Mouse (Mus musculus) ES-E14 (cell line): ENCODE results near the gene Tmem184b. TPM values are rescaled to one million over a fixed set of nuclear protein-coding genes. Genes with fewer than 3 reads are reported as not detected.

Source experiments
- DNase-seq: peaks from one replicate; pipeline ENCODE4 v3.0.0-alpha.2; 2013; ENCODE audit warnings: low read depth, low spot score
- H3K27ac ChIP-seq: 2 replicates; pipeline ENCODE4 v1.5.1; 2012; ENCODE audit warnings: low read depth, mild to moderate bottlenecking, low read length, moderate library complexity, mixed read lengths; ENCODE audit not compliant: poor library complexity, insufficient read depth, severe bottlenecking
- H3K36me3 ChIP-seq: 2 replicates; pipeline ENCODE4 v1.6.1; 2012; ENCODE audit warnings: mild to moderate bottlenecking, low read length, moderate library complexity, mixed read lengths; ENCODE audit not compliant: control insufficient read depth, poor library complexity, insufficient read depth, severe bottlenecking
- H3K4me1 ChIP-seq, 2 experiments: fragments of 150-350 bp in 1 of 2; sonication (generic) in 1 of 2; 2 replicates each; pipeline ENCODE4 v1.6.1; 2012; ENCODE audit warnings: low read length in 2 of 2, mild to moderate bottlenecking in 1 of 2, mixed read lengths in 1 of 2; ENCODE audit not compliant: control insufficient read depth in 2 of 2, insufficient read depth in 2 of 2, poor library complexity in 1 of 2
- H3K4me3 ChIP-seq, 2 experiments: fragments of 150-350 bp in 1 of 2; sonication (generic) in 1 of 2; 2 replicates each; pipeline ENCODE4 v1.5.1; 2012; ENCODE audit warnings: low read length in 2 of 2, low read depth in 1 of 2, mild to moderate bottlenecking in 1 of 2, mixed read lengths in 1 of 2; ENCODE audit not compliant: insufficient read depth in 1 of 2, poor library complexity in 1 of 2, severe bottlenecking in 1 of 2
- H3K9ac ChIP-seq: 2 replicates; pipeline ENCODE4 v1.6.1; 2012; ENCODE audit warnings: low read depth, mild to moderate bottlenecking, low read length, mixed read lengths; ENCODE audit not compliant: poor library complexity, insufficient read depth, severe bottlenecking
- H3K9me3 ChIP-seq: fragments of 150-350 bp; sonication (generic); 2 replicates; pipeline ENCODE4 v1.6.1; 2012; ENCODE audit warnings: low read depth, mild to moderate bottlenecking, low read length; ENCODE audit not compliant: control insufficient read depth, insufficient read depth
- CHD2 ChIP-seq: IDR thresholded peaks from 2 replicates; pipeline ENCODE4 v1.6.1; 2014; ENCODE audit warnings: mild to moderate bottlenecking, low read depth, low read length, inconsistent platforms
- HCFC1 ChIP-seq: IDR thresholded peaks from 2 replicates; pipeline ENCODE4 v1.6.1; 2012; ENCODE audit warnings: low read length, inconsistent platforms, borderline replicate concordance; ENCODE audit not compliant: insufficient read depth
- MAFK ChIP-seq: IDR thresholded peaks from 2 replicates; pipeline ENCODE4 v1.6.1; 2014; ENCODE audit warnings: mild to moderate bottlenecking, low read depth, low read length, inconsistent platforms; ENCODE audit not compliant: insufficient read depth
- ZC3H11A ChIP-seq: IDR thresholded peaks from 2 replicates; pipeline ENCODE4 v1.6.1; 2012; ENCODE audit warnings: low read depth, mild to moderate bottlenecking, inconsistent platforms, low read length, borderline replicate concordance
- ZNF384 ChIP-seq: IDR thresholded peaks from 2 replicates; pipeline ENCODE4 v1.6.1; 2012; ENCODE audit warnings: low read depth, low read length, inconsistent platforms
- in situ Hi-C, 2 experiments: fragments of 600-800 bp; cut with MboI; formaldehyde crosslinking; loops; one replicate each; pipeline ENCODE4 v1.15.1; 2025; ENCODE audit warnings: low sequenced_read_pairs in 2 of 2, inconsistent platforms in 1 of 2; ENCODE audit not compliant: unreplicated experiment in 2 of 2
- total RNA-seq: library from RNA; depleted of rRNA; stranded (reverse); fragments of 300-350 nt; gene quantifications from 2 replicates; pipeline ENCODE4 v1.2.3, GENCODE M21; 2012

Gene Tmem184b
- total RNA-seq, 1 experiment: 40.6 TPM

DNA sequence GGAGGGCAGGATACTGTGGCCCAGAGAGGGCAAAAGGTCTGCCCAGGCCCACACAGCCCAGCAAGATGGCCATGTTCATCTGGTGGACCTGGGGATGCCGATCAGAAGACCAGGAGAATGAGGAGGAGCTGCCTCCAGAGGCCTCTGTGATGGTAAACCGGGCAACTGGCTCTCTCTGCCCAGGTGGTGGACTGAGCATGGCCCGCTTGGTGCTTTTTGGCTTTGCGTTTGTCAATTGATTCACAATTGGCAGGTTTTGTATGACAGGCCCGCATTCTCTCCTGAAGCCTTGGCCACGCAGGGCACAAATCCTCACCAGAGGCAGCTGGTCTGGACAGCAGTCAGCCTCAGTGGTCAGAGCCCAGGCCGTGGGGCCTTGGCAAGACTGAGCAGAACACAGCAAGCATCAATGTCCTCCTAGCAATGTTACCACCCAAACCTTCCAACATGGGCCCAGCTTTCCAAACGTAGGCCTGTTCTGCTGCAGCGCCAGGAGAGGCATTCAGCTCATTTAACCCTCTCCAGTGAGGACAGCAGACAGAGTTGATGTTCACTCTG, 39.7 kb upstream of the Tmem184b start:
- TF ChIP-seq HCFC1 (no peak), ZC3H11A (no peak), CHD2 (no peak)
- Histone ChIP-seq H3K27ac (no peak overlapping the region), H3K4me3 (no peak overlapping the region), H3K9ac (no peak overlapping the region), H3K4me1 (peaks cover 6 to 36% of the 10 kb centered on the region in 2 experiments), H3K36me3 (peaks cover under 1% of the 10 kb centered on the region; the same call in 1 of the 2 replicates), H3K9me3 (no peaks in the 10 kb centered on the region)
- in situ Hi-C loops: no loop called here
- DNase-seq: no peak

GRCm38 (mm10) chr15:79442257-79442611, 38.9 kb upstream of the Tmem184b start:
- Histone ChIP-seq H3K4me1 (peaks cover 11 to 42% of the 10 kb centered on the region in 2 experiments), H3K36me3 (peaks cover 6% of the 10 kb centered on the region; the same call in 1 of the 2 replicates), H3K9ac (peak overlapping the region; percentile 87), H3K9me3 (no peaks in the 10 kb centered on the region), H3K27ac (no peak overlapping the region), H3K4me3 (peak overlapping the region; percentile 82 to 94)
- in situ Hi-C loops: no loop called here
- no peak for DNase-seq
- TF ChIP-seq CHD2 (no peak), ZC3H11A (no peak), MAFK (no peak), HCFC1 (no peak), ZNF384 (no peak)

GRCm38 (mm10) chr15:79441331-79442256, 38.2 kb upstream of the Tmem184b start:
- no peak for TF ChIP-seq ZC3H11A
- no peak for TF ChIP-seq ZNF384
- TF ChIP-seq CHD2: no peak
- TF ChIP-seq HCFC1: no peak
- TF ChIP-seq MAFK: no peak
- Histone ChIP-seq H3K4me3 (peak overlapping the region; percentile 82 to 94), H3K27ac (peak overlapping the region; percentile 59), H3K4me1 (peaks cover 16 to 39% of the 10 kb centered on the region in 2 experiments), H3K9me3 (no peaks in the 10 kb centered on the region), H3K9ac (peak overlapping the region; percentile 87), H3K36me3 (peaks cover 6% of the 10 kb centered on the region; the same call in 1 of the 2 replicates)
- in situ Hi-C loops: no loop called here
- no peak for DNase-seq

DNA sequence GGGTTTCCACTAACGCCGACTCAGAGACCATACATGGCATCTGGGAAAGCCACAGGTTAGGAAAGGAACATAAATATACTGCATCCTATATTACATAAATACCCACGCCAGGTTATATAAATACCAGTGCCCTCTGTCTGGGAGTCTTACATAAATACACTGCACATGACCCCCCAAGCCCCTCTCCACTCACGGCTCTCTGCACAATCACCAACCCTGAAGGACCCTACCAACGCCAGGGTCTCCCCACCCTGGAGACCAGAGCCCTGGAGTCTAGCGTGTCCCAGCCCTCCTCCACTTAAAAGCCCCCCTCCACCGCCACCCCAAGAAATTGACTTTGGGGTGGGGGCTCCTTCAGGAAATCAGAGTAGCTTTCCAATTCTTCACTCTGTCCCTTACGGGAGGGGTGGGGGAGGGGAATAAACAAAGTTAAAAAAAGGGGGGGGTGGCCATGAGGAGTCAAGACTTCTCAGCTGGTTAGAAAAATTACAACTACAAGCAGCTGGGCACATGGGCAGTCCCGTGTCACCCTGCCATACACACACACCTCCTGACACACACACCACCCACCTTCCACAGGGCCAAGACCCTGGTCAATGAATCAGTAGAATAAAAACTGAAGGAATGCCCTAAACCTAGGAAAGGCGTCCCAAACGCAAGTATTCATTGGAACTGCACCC, 37.4 kb upstream of the Tmem184b start:
- Histone ChIP-seq H3K4me1 (peaks cover 19 to 46% of the 10 kb centered on the region in 2 experiments), H3K9ac (peak overlapping the region; percentile 87; the same call in 1 of the 2 replicates), H3K36me3 (peaks cover 6% of the 10 kb centered on the region; the same call in 1 of the 2 replicates), H3K27ac (no peak overlapping the region; the same call in 1 of the 2 replicates), H3K4me3 (peak overlapping the region; percentile 82 to 94), H3K9me3 (no peaks in the 10 kb centered on the region)
- in situ Hi-C loops: no loop called here
- no peak for DNase-seq
- TF ChIP-seq MAFK: no peak
- no peak for TF ChIP-seq CHD2
- TF ChIP-seq ZNF384: no peak
- no peak for TF ChIP-seq HCFC1
- no peak for TF ChIP-seq ZC3H11A
